Mouse (Mus musculus): ENCODE data around the gene Ddx20. TPM values are rescaled to one million over a fixed set of nuclear protein-coding genes. Genes with fewer than 3 reads are reported as not detected.

Ddx20 gene
- 19.4 and 21.2 TPM in 2 replicates for polyA plus RNA-seq (2012; rRNA removed)

GRCm38 (mm10) chr3:105687324-105688060 is at the start of gene Ddx20:
Ddx20 (minus strand) TSS chr3:105687574.

GRCm38 (mm10) chr3:105704031-105705008 is 16.9 kb upstream of the Ddx20 start, which contains the start of gene Inka2:
Inka2 (plus strand) TSS chr3:105704599.

Other genes starting within 250 kb of the Ddx20 start
- 17.3 and 18.4 TPM in 2 replicates for gene Kcnd3, start 235.2 kb downstream of the Ddx20 start, polyA plus RNA-seq (2012; rRNA removed)
- 4.4 and 6.0 TPM in 2 replicates for gene Inka2, start 17.0 kb upstream of the Ddx20 start, polyA plus RNA-seq (2012; rRNA removed)
- gene Rap1a, start 113.8 kb upstream of the Ddx20 start, polyA plus RNA-seq (2012; rRNA removed): 42.0 and 45.6 TPM in 2 replicates
- gene Adora3, start 183.3 kb upstream of the Ddx20 start, polyA plus RNA-seq (2012; rRNA removed): 0.22 and 0.30 TPM in 2 replicates
- gene Tmigd3, start 183.3 kb upstream of the Ddx20 start, polyA plus RNA-seq (2012; rRNA removed): 0.16 TPM in 1 of 2 replicates, not detected in the other
- gene I830077J02Rik, start 245.1 kb upstream of the Ddx20 start, polyA plus RNA-seq (2012; rRNA removed): 0.50 and 0.61 TPM in 2 replicates